Mouse (Mus musculus): ENCODE measurements around the gene Traip. TPM values are rescaled to one million over a fixed set of nuclear protein-coding genes. Genes with fewer than 3 reads are reported as not detected.
A peak's percentile ranks its signal among the peaks of the same experiment; 100 is the strongest.

Traip gene
- polyA plus RNA-seq, 1 experiment from 2014 or later, result 15.7 TPM

- H3K36me3 ChIP-seq, result no peaks in the 10 kb centered on the region
- H3K4me3 ChIP-seq, result no peak within 1 kb of the TSS
- H3K9me3 ChIP-seq, result no peaks in the 10 kb centered on the region
- H3K27ac ChIP-seq (replicated peaks), result no peak within 1 kb of the TSS
- no peaks in the 10 kb centered on the region for H3K27me3 ChIP-seq
- WGBS, result 74% methylated on average over 12 of the region's 12 CpGs
- no peak within 1 kb of the TSS for H3K9ac ChIP-seq (replicated peaks)
- ATAC-seq (replicated peaks), result no peak
- no peak within 1 kb of the TSS for H3K4me2 ChIP-seq (replicated peaks)
- no peaks in the 10 kb centered on the region for H3K4me1 ChIP-seq
These were observed 25.8 kb downstream of the Traip start, which contains the start of gene Uba7 for GRCm38 (mm10) chr9:107975399-107976386. Gene Uba7 (plus strand): TSS chr9:107975505.

GRCm38 (mm10) chr9:107978815-107979214 lies 28.9 kb downstream of the Traip start:
- peaks cover 18% of the 10 kb centered on the region for H3K4me1 ChIP-seq
- no peak overlapping the region for H3K9ac ChIP-seq (replicated peaks)
- 88% methylated on average over 12 of the region's 12 CpGs for WGBS
- no peaks in the 10 kb centered on the region for H3K36me3 ChIP-seq
- ATAC-seq (replicated peaks), result no peak
- H3K27me3 ChIP-seq, result no peaks in the 10 kb centered on the region
- no peak overlapping the region for H3K27ac ChIP-seq (replicated peaks)
- H3K9me3 ChIP-seq, result no peaks in the 10 kb centered on the region
- no peak overlapping the region for H3K4me3 ChIP-seq
- H3K4me2 ChIP-seq (replicated peaks), result no peak overlapping the region

- H3K27ac ChIP-seq (replicated peaks), result peak overlapping the region; percentile 46
- peaks cover 34% of the 10 kb centered on the region for H3K4me1 ChIP-seq
- no peaks in the 10 kb centered on the region for H3K9me3 ChIP-seq
- no peak overlapping the region for H3K4me2 ChIP-seq (replicated peaks)
- no peak overlapping the region for H3K9ac ChIP-seq (replicated peaks)
- WGBS, result 59% methylated on average over 7 of the region's 7 CpGs
- ATAC-seq (replicated peaks), result no peak
- no peaks in the 10 kb centered on the region for H3K36me3 ChIP-seq
- no peaks in the 10 kb centered on the region; the same call in 1 of the 2 replicates for H3K27me3 ChIP-seq
- no peak overlapping the region for H3K4me3 ChIP-seq
These were observed 32.0 kb downstream of the Traip start for GRCm38 (mm10) chr9:107981684-107982605.

- peak within 1 kb of the TSS; percentile 15; the same call in 1 of the 2 replicates for H3K4me2 ChIP-seq (replicated peaks)
- H3K36me3 ChIP-seq, result no peaks in the 10 kb centered on the region
- peaks cover 34% of the 10 kb centered on the region for H3K4me1 ChIP-seq
- 50% methylated on average over 14 of the region's 14 CpGs for WGBS
- peak within 1 kb of the TSS; percentile 46 for H3K27ac ChIP-seq (replicated peaks)
- no peaks in the 10 kb centered on the region; the same call in 1 of the 2 replicates for H3K27me3 ChIP-seq
- no peak within 1 kb of the TSS for H3K9ac ChIP-seq (replicated peaks)
- no peak for ATAC-seq (replicated peaks)
- no peaks in the 10 kb centered on the region for H3K9me3 ChIP-seq
- H3K4me3 ChIP-seq, result no peak within 1 kb of the TSS
These were observed 32.9 kb downstream of the Traip start, which contains the start of gene Gm20661 for GRCm38 (mm10) chr9:107982681-107983346. Gene Gm20661 (plus strand): TSS chr9:107983058.

- no peak overlapping the region for H3K4me3 ChIP-seq
- H3K9ac ChIP-seq (replicated peaks), result no peak overlapping the region
- H3K4me1 ChIP-seq, result peaks cover 34% of the 10 kb centered on the region
- H3K27me3 ChIP-seq, result no peaks in the 10 kb centered on the region; the same call in 1 of the 2 replicates
- WGBS, result 45% methylated on average over 4 of the region's 4 CpGs
- 0 out of 2 replicates have a peak overlapping the region, but pooled peaks have one; percentile 15 for H3K4me2 ChIP-seq (replicated peaks)
- peak overlapping the region; percentile 46 for H3K27ac ChIP-seq (replicated peaks)
- no peak for ATAC-seq (replicated peaks)
- H3K36me3 ChIP-seq, result no peaks in the 10 kb centered on the region
- H3K9me3 ChIP-seq, result no peaks in the 10 kb centered on the region
These were observed 33.5 kb downstream of the Traip start for GRCm38 (mm10) chr9:107983421-107983890.

- WGBS, result 80% methylated on average over 19 of the region's 19 CpGs
- H3K9ac ChIP-seq (replicated peaks), result no peak overlapping the region
- no peaks in the 10 kb centered on the region for H3K36me3 ChIP-seq
- H3K4me2 ChIP-seq (replicated peaks), result peak overlapping the region; percentile 67
- H3K9me3 ChIP-seq, result no peaks in the 10 kb centered on the region
- no peak for ATAC-seq (replicated peaks)
- H3K4me1 ChIP-seq, result peaks cover 34% of the 10 kb centered on the region
- H3K4me3 ChIP-seq, result no peak overlapping the region
- no peaks in the 10 kb centered on the region; the same call in 1 of the 2 replicates for H3K27me3 ChIP-seq
- no peak overlapping the region for H3K27ac ChIP-seq (replicated peaks)
These were observed 34.3 kb downstream of the Traip start for GRCm38 (mm10) chr9:107984052-107984753.

GRCm38 (mm10) chr9:107984754-107985055 lies 34.8 kb downstream of the Traip start:
- no peak for ATAC-seq (replicated peaks)

GRCm38 (mm10) chr9:107985131-107986119 lies 35.5 kb downstream of the Traip start, which contains the start of gene Inka1:
Gene Inka1 (minus strand): TSS chr9:107985879.
- no peaks in the 10 kb centered on the region for H3K36me3 ChIP-seq

More at GRCm38 (mm10) chr9:107984754-107985055, 34.8 kb downstream of the Traip start:
- Histone ChIP-seq H3K4me1 (peaks cover 34% of the 10 kb centered on the region), H3K4me3 (peak overlapping the region; percentile 53), H3K36me3 (no peaks in the 10 kb centered on the region), H3K27me3 (no peaks in the 10 kb centered on the region; the same call in 1 of the 2 replicates), H3K27ac (replicated peaks) (peak overlapping the region; percentile 28; the same call in 1 of the 2 replicates), H3K9ac (replicated peaks) (peak overlapping the region; percentile 44; the same call in 1 of the 2 replicates), H3K9me3 (no peaks in the 10 kb centered on the region), H3K4me2 (replicated peaks) (peak overlapping the region; percentile 67)
- WGBS, result 68% methylated on average over 9 of the region's 9 CpGs

GRCm38 (mm10) chr9:107986376-107986775 lies 36.4 kb downstream of the Traip start:
- Histone ChIP-seq H3K27me3 (no peaks in the 10 kb centered on the region; the same call in 1 of the 2 replicates), H3K4me1 (peaks cover 34% of the 10 kb centered on the region), H3K36me3 (no peaks in the 10 kb centered on the region), H3K4me3 (peak overlapping the region; percentile 53; the same call in 1 of the 2 replicates), H3K9me3 (no peaks in the 10 kb centered on the region), H3K27ac (replicated peaks) (no peak overlapping the region), H3K9ac (replicated peaks) (no peak overlapping the region), H3K4me2 (replicated peaks) (peak overlapping the region; percentile 67)
- 7% methylated on average over 18 of the region's 18 CpGs for WGBS
- ATAC-seq (replicated peaks), result peak; percentile 76

More at GRCm38 (mm10) chr9:107985131-107986119, 35.5 kb downstream of the Traip start, which contains the start of gene Inka1:
- 1% methylated on average over 52 of the region's 58 CpGs for WGBS
- H3K4me2 ChIP-seq (replicated peaks), result peak within 1 kb of the TSS; percentile 67
- no peaks in the 10 kb centered on the region for H3K9me3 ChIP-seq
- H3K27me3 ChIP-seq, result no peaks in the 10 kb centered on the region; the same call in 1 of the 2 replicates
- H3K4me1 ChIP-seq, result peaks cover 34% of the 10 kb centered on the region
- peak within 1 kb of the TSS; percentile 28; the same call in 1 of the 2 replicates for H3K27ac ChIP-seq (replicated peaks)
- ATAC-seq (replicated peaks), result peak; percentile 77
- peak within 1 kb of the TSS; percentile 44 for H3K9ac ChIP-seq (replicated peaks)
- H3K4me3 ChIP-seq, result peak within 1 kb of the TSS; percentile 53

GRCm38 (mm10) chr9:107987950-107988349 lies 38.0 kb downstream of the Traip start:
- H3K27ac ChIP-seq (replicated peaks), result no peak overlapping the region
- peaks cover 25% of the 10 kb centered on the region for H3K4me1 ChIP-seq
- 81% methylated on average over 3 of the region's 3 CpGs for WGBS
- no peak overlapping the region for H3K4me3 ChIP-seq
- ATAC-seq (replicated peaks), result no peak
- H3K9me3 ChIP-seq, result no peaks in the 10 kb centered on the region
- H3K36me3 ChIP-seq, result no peaks in the 10 kb centered on the region
- H3K27me3 ChIP-seq, result no peaks in the 10 kb centered on the region; the same call in 1 of the 2 replicates
- H3K9ac ChIP-seq (replicated peaks), result no peak overlapping the region
- H3K4me2 ChIP-seq (replicated peaks), result no peak overlapping the region

Data from forebrain, embryonic 15.5 days (tissue).